Mouse (Mus musculus): ENCODE data around the gene Luzp1.

Luzp1 gene

GRCm38 (mm10) chr4:136462086-136462838 lies 7.3 kb upstream of the Luzp1 start, which contains the start of gene 6030445D17Rik:
Gene 6030445D17Rik (plus strand): TSS chr4:136462250.
- DNase-seq (ENCODE audit: low read depth, low spot score), result peak; percentile 71

- peak; percentile 93 for DNase-seq (ENCODE audit: low read depth, low spot score)
These were observed 6.8 kb upstream of the Luzp1 start for GRCm38 (mm10) chr4:136462839-136463178.

- DNase-seq (ENCODE audit: low read depth, low spot score), result peak; percentile 94
These were observed 6.1 kb upstream of the Luzp1 start for GRCm38 (mm10) chr4:136463436-136463835.

- no peak for DNase-seq (ENCODE audit: low read depth, low spot score)
These were observed 3.3 kb upstream of the Luzp1 start for GRCm38 (mm10) chr4:136466226-136466625.

- DNase-seq (ENCODE audit: low read depth, low spot score), result peak; percentile 84
These were observed 821 bp upstream of the Luzp1 start for GRCm38 (mm10) chr4:136468553-136469327.

GRCm38 (mm10) chr4:136469941-136470346 lies 383 bp downstream of the Luzp1 start:
- DNase-seq (ENCODE audit: low read depth, low spot score), result peak; percentile 90

GRCm38 (mm10) chr4:136470347-136471071 lies 948 bp downstream of the Luzp1 start:
- peak; percentile 72 for DNase-seq (ENCODE audit: low read depth, low spot score)

GRCm38 (mm10) chr4:136476692-136477091 lies 7.1 kb downstream of the Luzp1 start:
- no peak for DNase-seq (ENCODE audit: low read depth, low spot score)

GRCm38 (mm10) chr4:136486549-136486948 lies 17.0 kb downstream of the Luzp1 start:
- no peak for DNase-seq (ENCODE audit: low read depth, low spot score)

GRCm38 (mm10) chr4:136495993-136496392 lies 26.4 kb downstream of the Luzp1 start:
- DNase-seq (ENCODE audit: low read depth, low spot score), result no peak

GRCm38 (mm10) chr4:136505426-136506215 lies 36.1 kb downstream of the Luzp1 start:
- no peak for DNase-seq (ENCODE audit: low read depth, low spot score)

- peak; percentile 25 for DNase-seq (ENCODE audit: low read depth, low spot score)
These were observed 40.3 kb downstream of the Luzp1 start for GRCm38 (mm10) chr4:136509857-136510256.

GRCm38 (mm10) chr4:136511708-136512107 lies 42.1 kb downstream of the Luzp1 start:
- no peak for DNase-seq (ENCODE audit: low read depth, low spot score)

GRCm38 (mm10) chr4:136512905-136513304 lies 43.3 kb downstream of the Luzp1 start:
- DNase-seq (ENCODE audit: low read depth, low spot score), result no peak

GRCm38 (mm10) chr4:136518141-136518540 lies 48.6 kb downstream of the Luzp1 start:
- DNase-seq (ENCODE audit: low read depth, low spot score), result no peak

GRCm38 (mm10) chr4:136518576-136518975 lies 49.0 kb downstream of the Luzp1 start:
- no peak for DNase-seq (ENCODE audit: low read depth, low spot score)

- DNase-seq (ENCODE audit: low read depth, low spot score), result no peak
These were observed 50.3 kb downstream of the Luzp1 start for GRCm38 (mm10) chr4:136519866-136520265.

GRCm38 (mm10) chr4:136521898-136522297 lies 52.3 kb downstream of the Luzp1 start:
- DNase-seq (ENCODE audit: low read depth, low spot score), result no peak

- DNase-seq (ENCODE audit: low read depth, low spot score), result no peak
These were observed 54.7 kb downstream of the Luzp1 start for GRCm38 (mm10) chr4:136524309-136524708.

- DNase-seq (ENCODE audit: low read depth, low spot score), result peak; percentile 57
These were observed 56.9 kb downstream of the Luzp1 start for GRCm38 (mm10) chr4:136526412-136526811.

- no peak for DNase-seq (ENCODE audit: low read depth, low spot score)
These were observed 75.6 kb downstream of the Luzp1 start for GRCm38 (mm10) chr4:136545151-136545550.
